Mouse (Mus musculus) 416B (cell line): ENCODE results near the gene BC017158.
A peak's percentile ranks its signal among the peaks of the same experiment; 100 is the strongest.

Source experiments
- DNase-seq: peaks from one replicate; pipeline ENCODE4 v3.0.0; 2011; ENCODE audit warnings: low read depth

Gene BC017158

DNA sequence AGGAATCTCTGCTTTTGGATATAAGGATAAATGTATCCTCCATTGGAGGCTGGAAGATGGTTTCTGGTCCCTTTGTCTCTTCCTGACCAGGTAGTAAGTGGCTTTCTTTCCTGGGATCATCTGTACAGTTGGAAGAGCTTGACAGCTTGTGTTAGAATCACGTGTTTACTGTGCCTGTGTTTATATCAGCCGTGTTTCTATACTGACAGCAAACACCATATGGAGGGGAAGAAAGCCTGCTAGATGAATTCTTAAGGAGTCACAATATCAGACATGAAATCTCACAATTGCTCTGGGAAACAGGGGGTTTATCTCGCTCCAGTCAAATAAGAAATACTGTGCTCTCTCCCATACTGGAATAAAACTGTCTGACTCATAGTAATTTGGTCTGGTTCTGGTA, 11.2 kb upstream of the BC017158 start:
- DNase-seq = no peak

DNA sequence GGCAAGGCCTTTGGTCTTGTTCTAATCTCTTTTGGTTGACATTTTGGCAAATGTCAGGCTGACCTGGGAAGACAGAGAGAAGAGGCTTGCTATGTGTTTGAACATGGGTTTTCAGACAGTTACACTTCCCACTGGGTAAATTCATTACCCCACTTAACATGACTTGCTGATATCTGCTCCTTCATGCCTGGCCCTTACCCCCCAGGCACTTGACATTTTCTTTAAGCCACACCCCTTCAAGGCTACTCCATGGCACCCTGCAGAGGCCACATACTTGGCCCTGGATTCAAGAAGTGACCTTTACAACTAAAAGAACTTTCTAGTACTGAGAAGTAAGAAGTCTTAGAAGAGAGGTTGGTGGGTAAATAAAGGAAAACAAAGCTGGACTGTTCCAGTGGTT, 9.9 kb upstream of the BC017158 start:
- DNase-seq = no peak

DNA sequence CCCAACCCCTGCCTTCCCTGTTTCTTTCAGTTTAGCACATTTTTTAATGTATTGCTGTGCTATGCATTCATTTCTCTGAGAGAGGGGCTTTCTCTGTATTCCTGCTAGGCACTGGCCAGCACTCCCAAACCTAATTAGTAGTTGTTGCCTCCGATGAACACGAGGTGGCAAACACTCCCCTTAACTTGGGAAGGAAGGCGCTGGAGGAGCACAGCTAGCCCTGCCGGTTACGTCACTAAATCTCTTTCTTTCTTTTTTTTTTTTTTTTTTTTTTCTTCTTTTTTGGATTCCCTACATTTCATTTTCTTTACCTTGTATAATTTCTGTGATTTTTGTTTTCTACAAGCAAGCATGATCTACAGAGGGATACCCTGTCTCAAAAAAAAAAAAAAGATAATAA, 6.9 kb upstream of the BC017158 start:
- DNase-seq = peak; percentile 55

DNA sequence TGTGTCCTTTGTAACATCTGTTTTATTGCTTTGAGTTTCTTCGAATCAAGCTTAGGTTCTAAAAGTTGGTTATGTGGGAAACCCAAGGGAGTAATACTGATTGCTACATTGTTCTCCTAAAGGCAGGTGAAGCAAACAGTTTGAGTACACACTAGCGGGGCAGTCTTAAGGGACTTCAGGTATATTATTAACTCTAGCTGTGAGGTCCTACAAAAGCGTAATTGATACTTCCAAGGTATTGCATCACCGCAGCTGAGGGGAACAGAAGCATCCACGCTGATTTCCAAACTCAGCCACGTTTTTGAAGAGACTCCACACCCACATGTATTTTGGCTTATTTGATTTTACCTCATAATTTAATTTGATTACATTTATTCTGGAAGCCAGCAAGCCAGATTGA, 6.2 kb upstream of the BC017158 start:
- DNase-seq = no peak

DNA sequence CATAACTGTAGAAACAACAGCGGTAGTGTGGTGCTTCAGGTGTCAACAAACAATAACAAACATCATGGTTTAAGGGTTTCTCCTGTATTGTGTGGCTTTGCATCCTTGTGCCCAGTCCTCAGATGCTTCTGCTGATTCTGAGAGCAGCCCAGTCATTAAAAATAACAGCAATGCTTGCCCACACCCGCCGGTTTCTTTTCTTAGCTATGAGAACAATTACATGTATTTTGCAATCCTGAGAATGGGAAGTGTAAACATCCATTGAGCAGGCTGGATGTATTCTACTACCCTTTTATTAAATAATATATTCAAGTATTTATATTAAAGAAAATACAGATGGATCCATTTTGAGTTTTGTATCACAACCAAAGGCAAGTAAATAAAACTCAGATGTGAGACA, 4.2 kb upstream of the BC017158 start:
- DNase-seq = no peak

DNA sequence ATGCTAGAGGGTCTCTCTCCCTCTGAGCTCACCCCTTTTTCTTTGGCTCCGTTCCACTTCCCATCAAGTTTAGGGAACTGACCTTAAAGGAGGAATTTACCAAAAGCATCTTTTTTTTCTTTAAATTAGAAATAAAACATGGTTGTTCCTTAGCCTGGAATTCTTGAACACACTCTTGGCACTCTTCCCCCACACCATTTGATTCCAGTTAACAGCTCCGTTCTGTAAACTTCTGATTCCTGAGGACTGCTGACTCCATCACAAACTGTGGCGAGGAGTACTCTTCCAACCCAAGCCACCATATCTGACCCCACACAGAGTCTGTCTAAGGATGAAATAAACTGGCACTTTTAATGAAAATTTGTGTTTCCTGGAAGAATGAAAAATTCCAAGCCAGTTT, 3.0 kb upstream of the BC017158 start:
- no peak for DNase-seq

DNA sequence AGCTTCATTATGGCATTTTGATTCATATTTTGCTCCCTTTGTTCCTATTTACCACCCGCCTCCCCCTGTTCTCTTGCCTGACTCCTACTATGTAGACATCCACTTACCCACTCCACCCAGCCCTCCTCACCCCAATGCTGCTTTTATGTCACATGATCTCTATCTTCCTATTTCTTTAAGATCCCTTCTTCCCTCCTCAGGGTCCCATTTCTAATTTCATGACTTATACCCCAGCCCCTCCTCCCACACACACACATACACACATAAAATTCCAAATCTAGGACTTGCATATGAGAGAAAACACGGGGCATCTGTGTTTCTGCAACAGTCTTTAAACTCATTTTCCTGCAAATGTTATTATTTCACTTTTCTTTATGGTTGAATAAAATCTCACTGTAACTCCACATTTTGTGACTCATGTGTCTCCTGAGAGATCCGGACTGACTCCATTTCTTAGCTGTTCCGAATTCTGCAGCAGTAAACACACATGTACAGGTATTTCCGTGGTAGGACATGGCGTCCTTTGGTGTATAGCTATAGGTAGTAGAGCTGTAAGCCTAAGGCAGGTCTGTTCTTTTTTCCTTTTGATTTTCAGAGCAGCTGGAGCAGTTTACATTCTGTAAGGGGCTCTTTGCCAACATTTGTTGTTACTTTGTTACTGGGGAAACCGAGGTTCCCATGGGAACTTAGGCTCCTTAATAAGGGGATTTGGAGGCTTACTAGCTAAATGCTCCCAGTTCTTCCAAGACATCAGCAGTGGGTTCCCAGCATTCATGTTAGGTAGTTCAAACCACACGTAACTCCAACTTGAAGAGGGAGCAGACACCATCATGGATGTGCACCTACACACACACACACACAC, 742 bp upstream of the BC017158 start:
- no peak for DNase-seq

DNA sequence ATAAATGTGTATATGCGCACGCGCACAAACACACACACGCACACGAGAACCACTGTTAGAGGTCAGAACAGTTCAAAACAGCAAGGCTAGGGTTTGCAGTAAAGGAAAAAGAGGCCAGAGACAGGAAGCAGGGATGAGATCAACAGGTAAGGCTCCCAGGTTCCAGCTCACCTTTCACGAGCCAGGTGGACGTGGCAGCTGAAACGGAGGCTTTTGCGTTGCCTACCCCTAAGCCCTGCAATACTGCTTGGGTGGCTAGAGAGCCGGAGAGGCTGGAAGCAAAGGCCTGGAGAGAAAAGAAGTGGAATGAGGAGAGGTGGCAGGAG, 716 bp downstream of the BC017158 start:
- peak; percentile 29 for DNase-seq

DNA sequence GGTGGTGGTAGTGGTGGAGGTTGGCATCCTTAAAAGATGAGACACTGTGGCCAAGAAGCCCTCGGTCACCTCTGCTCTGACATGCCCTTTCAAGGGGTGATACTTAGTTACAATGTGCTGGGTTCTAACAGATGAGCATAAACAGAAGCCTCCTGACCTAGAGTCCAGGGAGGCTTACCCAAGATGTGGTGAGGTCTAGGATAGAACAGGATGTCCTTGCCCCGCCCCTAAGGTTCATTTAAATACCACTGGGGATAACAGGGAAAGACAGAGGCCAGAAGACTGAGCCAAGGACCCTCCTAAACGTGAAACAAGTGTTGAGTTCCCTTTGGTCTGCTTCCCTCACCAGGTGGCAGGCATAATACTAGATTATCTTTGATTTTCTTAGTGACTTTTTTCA, 1.5 kb downstream of the BC017158 start:
- peak; percentile 57 for DNase-seq

DNA sequence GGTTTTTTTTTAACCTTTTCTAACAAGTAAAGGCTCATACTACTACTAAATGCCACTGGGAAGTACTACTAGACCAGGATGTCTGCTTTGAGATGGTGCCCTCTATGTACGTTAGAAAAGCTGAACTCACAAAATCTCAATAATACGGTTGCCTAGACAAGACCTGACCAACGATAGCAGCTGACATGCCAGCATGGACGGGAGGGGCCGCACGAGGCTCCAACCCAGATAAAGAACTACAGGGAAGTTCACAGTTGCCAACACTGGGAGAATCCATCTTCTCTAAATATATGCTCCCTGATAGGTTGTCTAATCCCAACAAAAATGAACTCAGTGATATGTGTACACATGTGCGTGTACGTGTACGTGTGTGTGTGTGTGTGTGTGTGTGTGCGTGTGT, 3.2 kb downstream of the BC017158 start:
- DNase-seq = no peak

DNA sequence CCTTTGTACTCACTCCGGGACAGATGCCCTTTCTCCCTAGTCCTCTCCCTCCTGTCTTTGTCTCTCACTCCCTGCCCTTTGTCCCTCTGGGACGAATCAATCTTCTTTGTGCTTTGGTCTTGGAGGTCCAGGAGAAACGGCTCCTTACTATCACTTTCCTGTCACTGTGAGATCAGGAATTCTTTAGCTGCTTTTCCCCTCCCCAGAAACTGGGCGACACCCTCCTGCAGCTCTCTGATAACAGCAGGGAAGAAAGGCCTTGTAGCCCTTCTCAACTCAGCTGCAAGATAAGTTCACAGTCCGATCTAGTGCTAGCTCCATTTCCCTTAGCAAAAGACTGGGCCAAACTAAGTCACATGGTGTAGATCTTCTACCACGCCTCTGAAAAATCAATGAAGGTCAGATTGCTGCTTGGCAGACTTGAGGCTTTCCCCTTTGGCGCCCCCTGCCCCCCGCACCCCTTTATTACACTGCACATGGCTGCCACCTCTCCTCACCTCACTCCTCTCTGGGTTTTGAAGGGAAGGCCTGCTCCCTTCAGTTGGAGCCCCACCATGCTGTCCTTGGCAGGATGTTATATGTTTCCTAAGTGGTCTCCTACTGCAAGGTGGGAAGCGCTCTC, 8.9 kb downstream of the BC017158 start:
- DNase-seq = peak; percentile 37

DNA sequence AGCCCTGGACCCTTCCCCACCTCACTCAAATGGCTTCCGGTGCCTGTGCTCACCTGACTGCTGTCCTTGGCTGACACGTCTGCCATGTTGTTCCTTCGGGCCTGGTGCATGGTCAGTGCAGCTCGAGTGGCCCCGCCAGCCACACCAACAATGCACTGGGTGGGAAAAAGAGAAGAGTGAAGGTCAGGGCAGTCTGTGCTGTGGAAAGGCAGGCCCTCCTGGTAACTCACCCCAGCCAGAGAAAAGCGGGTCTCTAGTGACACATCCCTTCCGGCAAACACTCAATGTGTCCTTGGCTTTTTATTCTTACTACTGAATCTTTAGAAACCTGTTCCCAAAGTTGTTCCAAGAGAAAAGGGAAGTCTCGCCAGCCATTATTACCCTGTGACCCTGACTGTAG, 12.9 kb downstream of the BC017158 start:
- no peak for DNase-seq

DNA sequence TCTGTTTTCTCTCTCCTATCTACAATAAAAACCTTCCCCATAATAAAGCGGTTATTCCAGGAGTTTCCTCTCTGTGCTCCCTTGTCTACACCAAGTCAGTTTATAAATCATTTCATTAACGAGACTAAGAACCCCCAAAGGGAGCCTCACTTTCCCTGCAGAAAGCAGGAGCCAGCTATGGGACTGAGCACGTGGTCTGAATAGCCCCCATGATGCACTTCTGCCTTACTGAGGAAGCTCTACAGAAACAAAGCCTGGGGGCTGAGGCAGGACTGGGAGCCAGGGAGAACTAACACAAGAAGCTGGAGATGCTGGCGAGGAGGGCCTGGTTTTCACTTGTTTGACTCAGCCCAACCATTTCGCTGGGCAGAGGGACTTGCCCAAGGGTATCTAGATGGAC, 13.9 kb downstream of the BC017158 start:
- no peak for DNase-seq

DNA sequence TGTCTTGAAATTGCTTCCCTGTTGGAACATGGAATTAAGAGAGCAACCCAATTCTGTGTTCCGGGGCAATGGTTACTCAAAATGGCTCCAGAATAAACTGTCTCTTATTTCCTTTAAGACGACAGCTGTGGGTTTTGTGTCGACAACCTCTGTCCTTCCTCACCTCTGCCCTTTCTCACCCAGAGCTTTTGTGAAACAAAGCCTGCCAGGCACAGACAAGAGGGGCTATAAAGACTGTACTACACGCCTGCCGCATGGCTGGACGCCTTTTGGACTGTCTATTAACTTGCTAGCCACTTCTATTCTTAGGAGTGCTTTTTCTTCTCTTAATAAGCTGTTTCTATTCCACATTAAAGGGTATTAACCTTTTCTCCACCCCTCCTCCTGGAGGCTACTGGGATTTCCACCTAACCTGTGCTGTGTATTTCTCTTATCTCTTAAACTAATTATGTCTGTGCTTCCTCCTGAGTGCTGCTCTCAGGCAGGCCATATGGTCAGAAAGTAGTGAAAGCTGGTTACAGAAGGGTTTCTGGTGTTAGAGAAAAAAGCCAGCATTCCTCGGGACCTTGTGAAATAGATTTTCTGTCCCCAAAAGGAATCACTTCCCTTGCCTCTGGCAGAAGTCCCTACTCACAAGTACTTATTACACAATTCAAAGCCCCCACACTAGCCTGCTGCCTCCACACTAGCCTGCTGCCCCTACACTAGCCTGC, 15.3 kb downstream of the BC017158 start:
- no peak for DNase-seq

DNA sequence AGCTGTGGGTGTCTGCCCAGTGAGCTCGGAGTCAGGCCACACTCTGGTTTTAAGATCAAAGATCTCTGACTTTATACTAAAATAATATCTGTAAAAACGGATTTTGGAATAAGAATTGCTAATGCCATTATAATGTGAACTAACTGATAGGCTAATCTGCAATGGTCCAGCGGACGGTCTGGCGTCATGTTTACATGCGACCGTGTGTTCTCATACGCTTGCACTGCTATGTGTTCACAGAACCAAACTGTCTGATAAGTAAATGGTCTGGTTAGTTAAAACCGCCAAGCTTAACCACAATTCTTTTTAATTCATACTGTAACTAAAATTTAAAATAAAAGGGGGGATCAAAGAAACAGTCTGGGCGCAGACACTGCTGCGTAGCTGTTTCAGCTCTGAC, 16.2 kb downstream of the BC017158 start:
- no peak for DNase-seq

DNA sequence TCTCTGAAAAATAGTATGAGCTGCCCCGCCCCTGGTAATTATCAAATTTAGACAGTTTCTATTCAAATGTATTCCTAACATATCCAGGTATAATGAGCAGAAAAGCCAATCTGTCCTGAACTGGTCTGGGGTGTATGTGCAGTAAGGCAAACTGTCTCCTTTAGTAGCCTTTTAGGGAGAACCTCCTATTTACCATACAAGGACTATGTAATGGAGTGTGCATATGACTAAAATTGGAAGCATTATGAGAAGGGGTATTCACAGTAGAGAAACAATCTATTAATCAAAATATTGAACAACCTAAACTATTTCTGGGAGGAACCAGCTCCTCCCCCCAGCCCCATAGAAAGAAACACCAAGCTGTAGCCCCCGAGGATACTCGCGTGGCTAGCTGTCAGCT, 18.2 kb downstream of the BC017158 start:
- no peak for DNase-seq

DNA sequence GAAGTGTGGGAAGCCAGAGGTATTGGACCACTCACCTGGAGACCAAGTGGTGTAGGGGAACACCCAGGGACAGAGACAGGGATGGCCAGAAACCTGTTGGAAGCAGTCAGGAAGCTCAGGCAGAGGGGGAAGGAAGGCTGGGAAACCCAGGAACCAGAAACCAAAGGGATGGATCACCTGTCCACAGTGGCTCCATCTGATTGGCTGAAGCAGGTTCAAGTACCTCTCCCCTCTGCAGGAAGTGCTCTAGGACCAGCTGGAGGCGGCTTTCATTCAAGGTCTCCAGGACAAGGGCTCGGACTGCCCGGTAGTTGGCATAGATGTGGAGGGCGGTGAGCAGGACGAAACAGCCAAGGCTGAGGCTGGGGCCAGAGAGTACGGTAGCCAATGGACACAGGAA, 21.9 kb downstream of the BC017158 start:
- no peak for DNase-seq

DNA sequence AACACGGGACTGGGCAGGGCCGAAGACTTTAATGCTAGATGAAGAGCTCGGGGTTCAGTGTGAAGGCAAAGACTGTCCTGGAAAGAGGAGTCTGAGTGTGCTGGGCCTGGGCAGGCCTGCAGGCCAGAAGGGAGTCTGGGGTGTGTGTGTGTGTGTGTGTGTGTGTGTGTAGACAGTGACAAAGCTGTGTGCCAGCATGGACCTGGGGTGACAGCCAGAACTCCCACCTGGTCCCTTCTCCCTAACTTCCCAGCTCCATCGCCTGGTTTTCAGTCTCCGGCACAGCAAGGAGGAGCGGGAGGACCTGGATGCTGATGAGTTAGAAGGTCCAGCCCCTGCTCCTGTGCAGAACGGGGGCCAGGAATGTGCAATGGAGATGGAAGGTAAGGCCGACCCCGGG, 26.5 kb downstream of the BC017158 start:
- no peak for DNase-seq

DNA sequence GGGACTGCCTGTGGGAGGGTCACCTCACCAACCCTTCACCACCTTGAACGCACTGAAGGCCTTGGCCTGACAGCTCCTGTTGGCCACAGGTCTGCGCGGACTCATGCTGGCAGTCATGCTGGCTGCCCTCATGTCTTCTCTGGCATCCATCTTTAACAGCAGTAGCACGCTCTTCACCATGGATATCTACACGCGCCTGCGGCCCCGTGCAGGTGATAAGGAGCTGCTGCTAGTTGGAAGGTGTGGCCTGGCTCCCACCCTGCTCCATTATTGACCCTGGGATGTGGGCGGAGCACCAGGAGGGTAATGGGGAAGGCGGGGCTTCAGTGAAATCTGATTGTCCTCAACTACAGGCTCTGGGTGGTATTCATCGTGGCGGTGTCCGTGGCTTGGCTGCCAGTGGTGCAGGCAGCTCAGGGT, 27.5 kb downstream of the BC017158 start:
- DNase-seq = no peak

DNA sequence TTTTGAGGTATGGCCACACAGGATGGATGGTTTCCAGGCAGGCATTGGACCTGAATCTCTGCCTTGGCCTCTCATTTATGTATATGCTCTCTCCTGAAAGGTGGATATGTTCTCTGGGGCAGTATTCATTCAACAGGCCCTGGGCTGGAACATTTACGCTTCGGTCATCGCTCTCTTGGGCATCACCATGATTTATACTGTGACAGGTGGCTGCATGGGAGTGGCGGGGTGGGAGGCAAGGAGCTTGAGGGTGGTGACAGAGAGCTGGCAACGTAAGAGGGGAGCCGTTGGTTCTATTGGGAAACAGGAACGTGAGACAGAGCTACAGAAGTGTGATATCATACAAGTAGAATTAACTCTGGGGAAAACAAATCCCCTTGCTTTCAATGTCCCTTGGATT, 30.2 kb downstream of the BC017158 start:
- no peak for DNase-seq

DNA sequence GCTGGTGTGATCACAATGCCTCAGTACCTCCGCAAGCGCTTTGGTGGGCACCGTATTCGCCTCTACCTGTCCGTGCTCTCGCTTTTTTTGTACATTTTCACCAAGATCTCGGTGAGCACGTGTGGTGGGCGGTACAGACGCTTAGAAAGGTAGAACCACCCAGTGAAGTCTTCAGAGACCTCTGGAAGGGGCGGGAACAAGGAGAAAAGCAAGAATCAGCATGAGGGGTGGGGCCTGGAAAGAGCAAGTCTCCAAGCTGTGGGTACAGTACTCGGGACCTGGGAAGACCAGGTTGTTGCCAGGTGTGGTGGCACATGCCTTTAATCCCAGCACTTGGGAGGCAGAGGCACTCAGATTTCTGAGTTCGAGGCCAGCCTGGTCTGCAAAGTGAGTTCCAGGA, 30.6 kb downstream of the BC017158 start:
- DNase-seq = no peak

DNA sequence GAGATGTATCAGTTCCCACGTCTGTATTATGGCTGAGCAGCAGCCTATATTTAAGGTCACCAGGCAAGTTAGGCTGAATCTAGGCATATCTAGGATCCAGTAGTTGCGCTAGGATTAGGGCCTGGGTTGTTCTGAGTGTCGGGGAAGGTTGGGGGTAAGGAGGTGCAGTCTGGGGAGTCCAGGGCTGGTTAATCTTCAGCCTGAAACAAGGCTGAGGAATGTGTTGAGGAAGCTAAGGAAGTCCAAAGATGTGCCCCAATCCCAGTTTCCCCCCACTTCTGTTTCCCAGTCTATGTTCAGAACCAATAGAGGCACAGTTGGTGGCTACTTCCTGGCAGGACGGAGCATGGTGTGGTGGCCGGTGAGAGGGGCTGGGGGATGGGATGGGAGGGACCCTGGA, 31.9 kb downstream of the BC017158 start:
- DNase-seq = no peak

DNA sequence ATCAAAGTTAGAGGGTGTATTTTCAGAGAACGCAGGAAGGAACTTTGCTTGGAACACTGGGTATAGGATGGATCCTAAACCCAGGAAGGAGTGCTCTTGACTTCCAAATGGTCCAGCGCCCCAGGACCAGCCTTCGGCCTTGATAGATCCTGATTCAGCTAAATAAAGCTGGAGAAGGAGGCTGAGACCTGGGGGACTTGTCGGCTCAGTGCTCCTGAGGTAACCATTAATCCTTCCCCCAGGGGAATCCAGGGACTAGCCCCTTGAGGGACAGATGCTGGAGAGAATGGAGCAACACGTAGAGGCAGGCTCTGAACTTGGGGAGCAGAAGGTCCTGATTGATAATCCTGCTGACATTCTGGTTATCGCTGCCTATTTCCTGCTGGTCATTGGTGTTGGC, 32.6 kb downstream of the BC017158 start, which contains the start of gene Slc5a2:
TSS of gene Slc5a2 (plus strand) at position 247 of the 400 bp plus-strand sequence.
- no peak for DNase-seq
